Mouse (Mus musculus): Measurements from ENCODE around the gene Rtn4rl2. TPM values are rescaled to one million over a fixed set of nuclear protein-coding genes. Genes with fewer than 3 reads are reported as not detected.

The Rtn4rl2 gene
- total RNA-seq, 2 experiments from 2014 or later, result 3.0 to 3.5 TPM

- DNase-seq, result no peak
Observed at GRCm38 (mm10) chr2:84850407-84851129, 35.9 kb downstream of the Rtn4rl2 start.

GRCm38 (mm10) chr2:84845226-84845625 is 41.3 kb downstream of the Rtn4rl2 start:
- DNase-seq, result no peak

- DNase-seq, result no peak
Observed at GRCm38 (mm10) chr2:84843654-84844053, 42.9 kb downstream of the Rtn4rl2 start.

GRCm38 (mm10) chr2:84841905-84842304 is 44.6 kb downstream of the Rtn4rl2 start:
- DNase-seq, result no peak

GRCm38 (mm10) chr2:84840748-84841563 is 45.6 kb downstream of the Rtn4rl2 start:
- DNase-seq, result no peak

- peak; percentile 76 to 77 for DNase-seq
Observed at GRCm38 (mm10) chr2:84840016-84840747, 46.3 kb downstream of the Rtn4rl2 start.

- DNase-seq, result peak; percentile 60 to 65
Observed at GRCm38 (mm10) chr2:84838993-84839980, 47.2 kb downstream of the Rtn4rl2 start.

GRCm38 (mm10) chr2:84838593-84838949 is 47.9 kb downstream of the Rtn4rl2 start, which contains the start of gene Slc43a1:
TSS of gene Slc43a1 (plus strand) at chr2:84838850.
- no peak for DNase-seq

- no peak for DNase-seq
Observed at GRCm38 (mm10) chr2:84837817-84838592, 48.5 kb downstream of the Rtn4rl2 start.

- DNase-seq, result no peak
Observed at GRCm38 (mm10) chr2:84837107-84837506, 49.4 kb downstream of the Rtn4rl2 start.

GRCm38 (mm10) chr2:84831666-84832391 is 54.7 kb downstream of the Rtn4rl2 start:
- DNase-seq, result peak; percentile 88 to 94

- DNase-seq, result peak; percentile 23 to 53
Observed at GRCm38 (mm10) chr2:84827283-84827920, 59.1 kb downstream of the Rtn4rl2 start.

GRCm38 (mm10) chr2:84826488-84827282 is 59.8 kb downstream of the Rtn4rl2 start, which contains the start of gene Timm10:
TSS of gene Timm10 (plus strand) at chr2:84826997.
- peak; percentile 88 to 94 for DNase-seq

- no peak for DNase-seq
Observed at GRCm38 (mm10) chr2:84823237-84823636, 63.3 kb downstream of the Rtn4rl2 start.

- DNase-seq, result no peak
Observed at GRCm38 (mm10) chr2:84822552-84822951, 64.0 kb downstream of the Rtn4rl2 start, which contains the start of gene Smtnl1. TSS of gene Smtnl1 (minus strand) at chr2:84822652.
